Mouse (Mus musculus): Measurements from ENCODE around the gene Efcab3.
"Not testable (repeated sequence)": the region's sequence is repeated elsewhere in the genome, so short reads cannot be mapped to it uniquely, and the experiment has no call there.

DNA sequence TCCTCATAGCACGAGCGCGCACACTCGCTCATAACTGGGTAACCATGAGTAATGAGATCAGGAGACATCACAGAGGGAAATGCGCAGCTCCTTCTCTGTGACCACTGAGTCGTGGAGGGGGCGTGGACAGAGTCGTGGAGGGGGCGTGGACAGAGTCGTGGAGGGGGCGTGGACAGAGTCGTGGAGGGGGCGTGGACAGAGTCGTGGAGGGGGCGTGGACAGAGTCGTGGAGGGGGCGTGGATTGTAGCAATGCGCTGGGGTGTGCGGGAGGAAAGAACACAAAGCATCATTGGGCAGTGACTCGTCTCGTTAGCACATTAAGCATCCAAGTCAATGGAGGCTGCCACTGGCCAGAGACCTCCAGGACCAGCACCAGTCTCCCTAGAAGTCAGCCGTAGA lies 49.1 kb downstream of the Efcab3 start:
- TF ChIP-seq CTCF, POLR2A (IDR thresholded peaks at IDR 0.05; ENCODE audit: extremely low read depth, insufficient read depth, low read length): not testable (repeated sequence)

All from cortical plate, adult 2 months (tissue).